Mouse (Mus musculus) hindbrain, embryonic 15.5 days (tissue): ENCODE data around the gene Mme. TPM values are rescaled to one million over a fixed set of nuclear protein-coding genes. Genes with fewer than 3 reads are reported as not detected.

Experiments
- ATAC-seq: fragments of 200-750 bp; cut with Nextera tagmentation; 2 replicates; pipeline ENCODE4 v1.8.0; 2017; ENCODE audit warnings: low read depth, moderate number of reproducible peaks, moderate TSS enrichment; ENCODE audit not compliant: low FRiP score
- H3K27ac ChIP-seq: fragments of 300-500 bp; sonication (generic); replicated peaks from 2 replicates; pipeline ENCODE4 v1.5.1; 2015; ENCODE audit warnings: mild to moderate bottlenecking, inconsistent platforms
- H3K27me3 ChIP-seq: fragments of 300-500 bp; sonication (generic); 2 replicates; pipeline ENCODE4 v1.6.1; 2015; ENCODE audit warnings: control low read depth, inconsistent platforms
- H3K36me3 ChIP-seq: fragments of 300-500 bp; sonication (generic); 2 replicates; pipeline ENCODE4 v1.6.1; 2015; ENCODE audit warnings: control low read depth, inconsistent platforms
- H3K4me1 ChIP-seq: fragments of 300-500 bp; sonication (generic); replicated peaks from 2 replicates; pipeline ENCODE4 v1.6.1; 2015; ENCODE audit warnings: control low read depth, inconsistent platforms
- H3K4me2 ChIP-seq: fragments of 300-500 bp; sonication (generic); 2 replicates; pipeline ENCODE4 v1.6.1; 2015; ENCODE audit warnings: moderate library complexity, mild to moderate bottlenecking, inconsistent platforms
- H3K4me3 ChIP-seq: fragments of 300-500 bp; sonication (generic); 2 replicates; pipeline ENCODE4 v1.5.1; 2015; ENCODE audit warnings: mild to moderate bottlenecking, inconsistent platforms
- H3K9ac ChIP-seq: fragments of 300-500 bp; sonication (generic); 2 replicates; pipeline ENCODE4 v1.6.1; 2015; ENCODE audit warnings: inconsistent platforms
- H3K9me3 ChIP-seq: fragments of 300-500 bp; sonication (generic); 2 replicates; pipeline ENCODE4 v1.6.1; 2016; ENCODE audit warnings: control low read depth, inconsistent platforms
- polyA plus RNA-seq: library from polyadenylated mRNA; unstranded; fragments of >200 nt; fragmentation: Nextera tagmentation; extraction: Ambion mirVana; gene quantifications from 2 replicates; pipeline ENCODE4 v1.2.1, GENCODE M21; 2015

The Mme gene
- polyA plus RNA-seq, 1 experiment from 2014 or later: 2.5 TPM

DNA sequence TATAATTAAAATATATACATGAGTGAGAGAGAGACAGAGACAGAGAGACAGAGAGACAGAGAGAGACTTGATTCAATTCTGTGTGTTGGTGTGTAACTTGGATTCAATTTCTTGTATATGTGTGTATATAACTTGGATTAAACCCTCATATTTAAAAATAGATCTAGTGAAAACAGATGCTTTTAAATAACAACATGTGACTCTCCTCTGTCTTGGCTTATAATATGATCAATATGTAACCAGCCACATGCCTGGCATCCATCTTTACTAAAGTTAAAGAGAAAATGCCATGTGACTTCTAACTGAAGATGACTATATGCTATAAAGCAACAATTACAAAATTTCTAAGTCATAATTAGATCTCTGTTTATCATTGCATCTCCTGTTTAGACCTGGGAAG is 182.2 kb downstream of the Mme start:
- Histone ChIP-seq H3K36me3 (no peaks in the 10 kb centered on the region), H3K27ac (no peak overlapping the region), H3K4me1 (no peaks in the 10 kb centered on the region), H3K9ac (no peak overlapping the region), H3K4me2 (no peak overlapping the region), H3K9me3 (no peaks in the 10 kb centered on the region), H3K27me3 (no peaks in the 10 kb centered on the region), H3K4me3 (no peak overlapping the region)
- no peak for ATAC-seq

Other genes with a start within 250 kb of the Mme start
- not detected in 2 replicates for gene Gm34302, start 242.3 kb downstream of the Mme start, polyA plus RNA-seq